Mouse (Mus musculus) MEL (cell line): ENCODE results near the gene Rbm42.

Source experiments
- CTCF ChIP-seq, 3 experiments: IDR thresholded peaks in 2 of 3; conservative IDR thresholded peaks in 1 of 3; 2 replicates each; pipeline ENCODE4 v1.5.1; 2011 to 2012; ENCODE audit warnings: low read length in 3 of 3, low read depth in 2 of 3, mild to moderate bottlenecking in 2 of 3, improper control_type of control experiment in 1 of 3, inconsistent platforms in 1 of 3, mixed read lengths in 1 of 3, moderate library complexity in 1 of 3; ENCODE audit not compliant: control insufficient read depth in 1 of 3, insufficient read depth in 1 of 3, poor library complexity in 1 of 3, severe bottlenecking in 1 of 3
- E2F4 ChIP-seq: IDR thresholded peaks from 2 replicates; pipeline ENCODE4 v1.6.1; 2011; ENCODE audit warnings: low read depth, low read length, improper control_type of control experiment, borderline replicate concordance
- ELF1 ChIP-seq: IDR thresholded peaks from 2 replicates; pipeline ENCODE4 v1.6.1; 2014; ENCODE audit warnings: low read depth, mild to moderate bottlenecking, inconsistent platforms, low read length, improper control_type of control experiment, moderate library complexity
- EP300 ChIP-seq, 2 experiments: IDR thresholded peaks; 2 replicates each; pipeline ENCODE4 v1.6.1; 2011; ENCODE audit warnings: improper control_type of control experiment in 2 of 2, low read length in 2 of 2, low read depth in 1 of 2, mild to moderate bottlenecking in 1 of 2
- GATA1 ChIP-seq: IDR thresholded peaks from 2 replicates; pipeline ENCODE4 v1.6.1; 2011; ENCODE audit warnings: low read depth, low read length, improper control_type of control experiment
- HCFC1 ChIP-seq: IDR thresholded peaks from 2 replicates; pipeline ENCODE4 v1.6.1; 2012; ENCODE audit warnings: low read depth, mild to moderate bottlenecking, inconsistent platforms, low read length, improper control_type of control experiment, moderate library complexity
- NELFE ChIP-seq: IDR thresholded peaks from 2 replicates; pipeline ENCODE4 v1.6.1; 2011; ENCODE audit warnings: low read depth, low read length, improper control_type of control experiment
- POLR2A ChIP-seq, 2 experiments: IDR thresholded peaks; 2 replicates each; pipeline ENCODE4 v1.6.1; 2011 to 2012; ENCODE audit warnings: low read length in 2 of 2, mild to moderate bottlenecking in 2 of 2, control low read depth in 1 of 2, improper control_type of control experiment in 1 of 2, low read depth in 1 of 2, moderate library complexity in 1 of 2; ENCODE audit not compliant: control insufficient read depth in 1 of 2, insufficient read depth in 1 of 2, poor library complexity in 1 of 2
- USF1 ChIP-seq: IDR thresholded peaks from 2 replicates; pipeline ENCODE4 v1.6.1; 2014; ENCODE audit warnings: low read depth, mild to moderate bottlenecking, inconsistent platforms, low read length, improper control_type of control experiment, moderate library complexity
- USF2 ChIP-seq, 2 experiments: IDR thresholded peaks; 2 replicates each; pipeline ENCODE4 v1.6.1; 2011 to 2012; ENCODE audit warnings: improper control_type of control experiment in 2 of 2, low read length in 2 of 2, borderline replicate concordance in 1 of 2, inconsistent platforms in 1 of 2, low read depth in 1 of 2, mild to moderate bottlenecking in 1 of 2; ENCODE audit not compliant: insufficient read depth in 1 of 2
- ZC3H11A ChIP-seq: IDR thresholded peaks from 2 replicates; pipeline ENCODE4 v1.6.1; 2012; ENCODE audit warnings: low read depth, mild to moderate bottlenecking, inconsistent platforms, low read length, improper control_type of control experiment
- ZKSCAN1 ChIP-seq: IDR thresholded peaks from 2 replicates; pipeline ENCODE4 v1.6.1; 2012; ENCODE audit warnings: low read depth, mild to moderate bottlenecking, inconsistent platforms, low read length, improper control_type of control experiment, moderate library complexity
- ZMIZ1 ChIP-seq: IDR thresholded peaks from 2 replicates; pipeline ENCODE4 v1.6.1; 2012; ENCODE audit warnings: low read depth, mild to moderate bottlenecking, inconsistent platforms, low read length, improper control_type of control experiment, moderate library complexity
- ZNF384 ChIP-seq: IDR thresholded peaks from 2 replicates; pipeline ENCODE4 v1.6.1; 2012; ENCODE audit warnings: low read depth, mild to moderate bottlenecking, inconsistent platforms, low read length, improper control_type of control experiment

- TF ChIP-seq NELFE (no peak), ZC3H11A (no peak), GATA1 (no peak), EP300 (IDR thresholded peaks at IDR 0.05; ENCODE audit: low read depth in 1 of 2, low read length in 2 of 2) (no peak), CTCF (IDR thresholded peaks at IDR 0.05 in 2 of 3, conservative IDR thresholded peaks at IDR 0.05 in 1 of 3; ENCODE audit: control insufficient read depth in 1 of 3, insufficient read depth in 1 of 3, low read depth in 2 of 3, low read length in 3 of 3, poor library complexity in 1 of 3, severe bottlenecking in 1 of 3) (no peak), POLR2A (IDR thresholded peaks at IDR 0.05; ENCODE audit: control insufficient read depth in 1 of 2, insufficient read depth in 1 of 2, low read depth in 1 of 2, low read length in 2 of 2, poor library complexity in 1 of 2) (no peak), USF2 (IDR thresholded peaks at IDR 0.05; ENCODE audit: borderline replicate concordance in 1 of 2, insufficient read depth in 1 of 2, low read depth in 1 of 2, low read length in 2 of 2) (no peak), HCFC1 (no peak), ZKSCAN1 (no peak), ZMIZ1 (no peak), E2F4 (no peak), ZNF384 (no peak), USF1 (no peak), ELF1 (no peak)
These were observed 23.5 kb downstream of the Rbm42 start for GRCm38 (mm10) chr7:30626647-30627046.
